Mouse (Mus musculus): ENCODE results near the gene Ilkap.

GRCm38 (mm10) chr1:91380453-91381090, 18.0 kb downstream of the Ilkap start:
- TF ChIP-seq ZC3H11A (IDR thresholded peaks at IDR 0.05; ENCODE audit: borderline replicate concordance, low read depth, low read length): no peak
- TF ChIP-seq HCFC1 (IDR thresholded peaks at IDR 0.05; ENCODE audit: borderline replicate concordance, insufficient read depth, low read length): no peak
- no peak for TF ChIP-seq CHD2 (IDR thresholded peaks at IDR 0.05; ENCODE audit: low read depth, low read length)
- no peak for TF ChIP-seq MAFK (IDR thresholded peaks at IDR 0.05; ENCODE audit: insufficient read depth, low read depth, low read length)

Data from ES-E14 (cell line).